Mouse (Mus musculus): ENCODE results near the gene Lmf1. TPM values are rescaled to one million over a fixed set of nuclear protein-coding genes. Genes with fewer than 3 reads are reported as not detected.

Lmf1 gene
- total and polyA plus RNA-seq, 3 experiments, result 14.0 to 30.5 TPM; not detected in 1

GRCm38 (mm10) chr17:25555159-25555558, 23.7 kb upstream of the Lmf1 start:
- TF ChIP-seq TBP (IDR thresholded peaks at IDR 0.05; ENCODE audit: low read depth, low read length) (no peak), TCF12 (IDR thresholded peaks at IDR 0.05; ENCODE audit: low read depth, low read length) (no peak), MAFK (IDR thresholded peaks at IDR 0.05; ENCODE audit: borderline replicate concordance, low read depth, low read length) (no peak), NRF1 (IDR thresholded peaks at IDR 0.05; ENCODE audit: insufficient read depth, low read depth, low read length, poor library complexity, severe bottlenecking) (no peak), CHD1 (IDR thresholded peaks at IDR 0.05; ENCODE audit: low read depth, low read length) (no peak), EP300 (IDR thresholded peaks at IDR 0.05; ENCODE audit: low read depth in 1 of 2, low read length in 2 of 2) (no peak)
- H3K36me3 ChIP-seq (ENCODE audit: control insufficient read depth in 1 of 2, insufficient read depth in 2 of 2, low read length in 2 of 2), result no peaks in the 10 kb centered on the region
- H3K9ac ChIP-seq (ENCODE audit: control insufficient read depth, low read depth, low read length, poor library complexity, severe bottlenecking), result no peak overlapping the region
- no peaks in the 10 kb centered on the region for H3K9me3 ChIP-seq (replicated peaks; ENCODE audit: insufficient read depth, low read length)
- no peak overlapping the region for H3K4me3 ChIP-seq (ENCODE audit: control insufficient read depth in 1 of 2, insufficient read depth in 1 of 2, low read depth in 2 of 2, low read length in 2 of 2)
- H3K27ac ChIP-seq (ENCODE audit: control insufficient read depth, low read depth, low read length), result no peak overlapping the region
- H3K4me1 ChIP-seq (ENCODE audit: control insufficient read depth in 1 of 2, insufficient read depth in 2 of 2, low read length in 2 of 2), result no peaks in the 10 kb centered on the region
- H3K79me2 ChIP-seq (ENCODE audit: control insufficient read depth, insufficient read depth, low read length, poor library complexity), result no peaks in the 10 kb centered on the region
- H3K27me3 ChIP-seq (ENCODE audit: control insufficient read depth in 1 of 2, insufficient read depth in 2 of 2, low read length in 2 of 2), result peaks cover 0 to 1% of the 10 kb centered on the region in 2 experiments; a peak in 2 of 4 replicates
- no peak for DNase-seq (ENCODE audit: low read depth, low spot score)

DNA sequence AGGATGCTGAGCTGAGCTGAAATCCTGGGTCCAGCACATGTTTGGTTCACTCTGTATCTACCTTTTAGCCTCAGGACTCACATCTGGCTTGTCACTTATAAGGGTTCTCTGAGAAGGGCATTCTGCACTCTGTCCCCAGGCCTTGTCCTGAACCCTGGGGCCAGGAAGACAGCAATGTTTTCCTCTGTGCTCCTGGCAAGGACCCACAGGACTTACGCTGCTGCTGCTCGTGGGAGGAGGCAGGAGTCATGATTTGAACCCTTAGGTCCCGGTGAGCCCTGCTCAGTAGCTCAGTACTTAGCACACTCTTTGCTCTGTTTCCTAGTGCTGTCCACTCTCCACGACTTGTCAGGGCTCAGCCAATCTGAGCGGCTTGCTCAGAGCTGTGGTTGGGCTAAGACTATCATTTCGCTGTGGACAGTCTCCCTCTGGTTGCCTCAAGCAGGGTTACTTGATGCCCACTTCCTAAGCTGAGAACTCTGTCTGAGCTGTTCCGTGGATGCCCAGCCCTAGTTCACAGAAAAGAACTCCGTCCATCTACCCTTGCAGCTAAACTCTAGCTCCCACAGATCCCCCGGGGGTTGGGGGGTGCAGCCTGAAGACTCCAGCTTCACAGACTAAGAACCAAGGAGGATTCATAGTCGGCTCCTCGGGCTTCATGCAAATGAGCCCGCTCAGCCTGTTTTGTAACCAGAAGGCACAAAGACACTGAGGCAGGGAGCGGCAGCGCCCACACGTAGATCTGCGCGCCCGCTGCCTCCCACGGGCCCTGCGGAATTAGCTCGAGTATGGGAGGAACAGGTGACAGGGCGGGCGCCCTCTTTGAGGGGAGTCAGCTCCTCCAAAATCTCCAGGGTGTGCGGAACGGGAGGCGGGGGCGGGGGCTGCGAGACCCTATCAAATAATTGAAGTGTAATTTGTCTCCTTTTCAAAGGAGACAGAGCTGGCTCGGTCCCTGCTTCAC, 22.9 kb upstream of the Lmf1 start:
- H3K4me3 ChIP-seq (ENCODE audit: control insufficient read depth in 1 of 2, insufficient read depth in 1 of 2, low read depth in 2 of 2, low read length in 2 of 2), result no peak overlapping the region
- H3K27ac ChIP-seq (ENCODE audit: control insufficient read depth, low read depth, low read length), result no peak overlapping the region
- no peak for TF ChIP-seq ZNF384 (IDR thresholded peaks at IDR 0.05; ENCODE audit: low read depth, low read length)
- TF ChIP-seq POLR2A (IDR thresholded peaks at IDR 0.05; ENCODE audit: control insufficient read depth in 1 of 2, insufficient read depth in 1 of 2, low read depth in 1 of 2, low read length in 2 of 2, poor library complexity in 1 of 2), result no peak
- TF ChIP-seq GATA1 (IDR thresholded peaks at IDR 0.05; ENCODE audit: low read depth, low read length), result no peak
- TF ChIP-seq MAZ (IDR thresholded peaks at IDR 0.05; ENCODE audit: low read depth, low read length), result no peak
- TF ChIP-seq CHD2 (IDR thresholded peaks at IDR 0.05; ENCODE audit: low read length), result no peak
- TF ChIP-seq BHLHE40 (IDR thresholded peaks at IDR 0.05; ENCODE audit: borderline replicate concordance, low read depth, low read length), result no peak
- TF ChIP-seq NRF1 (IDR thresholded peaks at IDR 0.05; ENCODE audit: insufficient read depth, low read depth, low read length, poor library complexity, severe bottlenecking), result no peak
- TF ChIP-seq CHD1 (IDR thresholded peaks at IDR 0.05; ENCODE audit: low read depth, low read length), result no peak
- TF ChIP-seq UBTF (IDR thresholded peaks at IDR 0.05; ENCODE audit: borderline replicate concordance, insufficient read depth, low read depth, low read length), result no peak
- TF ChIP-seq MYB (IDR thresholded peaks at IDR 0.05; ENCODE audit: low read depth, low read length), result no peak
- TF ChIP-seq HCFC1 (IDR thresholded peaks at IDR 0.05; ENCODE audit: low read depth, low read length), result no peak
- no peaks in the 10 kb centered on the region for H3K36me3 ChIP-seq (ENCODE audit: control insufficient read depth in 1 of 2, insufficient read depth in 2 of 2, low read length in 2 of 2)
- DNase-seq (ENCODE audit: low read depth, low spot score), result no peak
- H3K79me2 ChIP-seq (ENCODE audit: control insufficient read depth, insufficient read depth, low read length, poor library complexity), result no peaks in the 10 kb centered on the region
- H3K27me3 ChIP-seq (ENCODE audit: control insufficient read depth in 1 of 2, insufficient read depth in 2 of 2, low read length in 2 of 2), result no peaks in the 10 kb centered on the region
- H3K9me3 ChIP-seq (replicated peaks; ENCODE audit: insufficient read depth, low read length), result no peaks in the 10 kb centered on the region
- no peak overlapping the region for H3K9ac ChIP-seq (ENCODE audit: control insufficient read depth, low read depth, low read length, poor library complexity, severe bottlenecking)
- H3K4me1 ChIP-seq (ENCODE audit: control insufficient read depth in 1 of 2, insufficient read depth in 2 of 2, low read length in 2 of 2), result no peaks in the 10 kb centered on the region
